Mouse (Mus musculus) brain, embryonic 14.5 days (tissue): ENCODE measurements at regions not wholly inside any gene's neighbourhood (a gene's known extent, or its start where the extent isn't known, plus 50 kb on each side); places are given as distances from the start of the nearest gene placed in this dataset.

Source experiments
- CTCF ChIP-seq: fragments of 200-500 bp; IDR thresholded peaks from 2 replicates; pipeline ENCODE4 v1.5.1; 2012; ENCODE audit warnings: inconsistent platforms, mild to moderate bottlenecking, moderate library complexity, borderline replicate concordance; ENCODE audit not compliant: insufficient read depth, insufficient read length; ENCODE audit errors: extremely low read depth
- POLR2A ChIP-seq: fragments of 200-500 bp; IDR thresholded peaks from 2 replicates; pipeline ENCODE4 v1.6.1; 2012; ENCODE audit warnings: mild to moderate bottlenecking, inconsistent platforms, borderline replicate concordance; ENCODE audit not compliant: poor library complexity, insufficient read depth, insufficient read length, severe bottlenecking; ENCODE audit errors: extremely low read depth

DNA sequence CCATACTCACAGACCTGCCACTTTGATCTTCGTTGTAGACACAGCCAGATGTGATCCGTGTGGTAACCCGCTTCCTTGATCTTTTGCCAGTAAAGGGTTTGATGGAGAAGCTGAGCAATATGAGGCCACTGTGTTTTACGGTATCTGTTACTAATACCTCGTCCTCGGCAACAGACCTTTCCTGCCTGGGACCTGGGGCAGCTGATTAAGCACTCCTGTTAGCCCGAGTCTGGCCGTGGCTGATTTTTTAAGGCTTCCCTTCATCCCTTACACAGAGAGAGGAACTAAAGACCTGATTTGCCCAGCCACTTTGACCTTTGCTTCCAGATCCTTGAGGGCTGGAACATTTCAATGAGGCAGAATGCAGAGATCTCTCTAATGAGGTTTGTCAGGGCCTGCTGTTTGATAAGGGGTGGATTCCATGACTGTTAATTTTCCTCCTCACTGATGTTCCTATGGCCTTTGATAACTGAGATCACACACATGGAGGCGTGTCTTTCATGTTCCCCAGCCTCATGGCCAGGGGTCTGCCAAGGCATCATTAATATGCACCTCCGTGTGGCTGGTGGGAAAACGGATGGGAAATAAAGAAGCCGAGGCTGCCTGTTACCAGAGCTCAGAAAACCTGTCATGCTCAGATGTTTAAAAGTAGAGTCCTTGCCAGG is 231.0 kb upstream of the Mpped2 start:
- TF ChIP-seq CTCF (no peak), POLR2A (no peak)
